7 mouse cellular contexts compared by ENCODE assay signal in the genomic region with DNA sequence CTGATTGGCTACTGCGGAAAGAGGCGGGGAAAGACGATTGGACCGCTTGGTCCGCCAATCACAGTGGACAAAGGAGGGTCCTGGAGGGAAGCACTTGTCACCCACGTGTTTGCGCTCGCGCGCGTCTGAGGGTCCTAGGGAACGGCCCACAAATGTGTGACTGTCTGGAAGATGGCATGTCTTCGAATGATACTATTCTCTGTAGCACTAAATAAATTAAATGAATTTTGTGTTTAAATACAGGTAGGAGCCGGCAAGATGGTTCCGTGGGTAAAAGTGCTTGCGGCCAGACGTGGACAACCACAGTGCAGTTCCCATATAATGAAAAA. TPM values are rescaled to one million over a fixed set of nuclear protein-coding genes. Genes with fewer than 3 reads are reported as not detected.
DNase-seq lines count a peak whose midpoint lies in the region; ATAC-seq and TF ChIP-seq lines count a peak whose summit lies in the region.

No protein-coding gene starts in this region.

- no peak for DNase-seq in lung, embryonic 14.5 days
- no peak for DNase-seq in lung, postnatal 10 days
- DNase-seq in limb, embryonic 11.5 days (ENCODE audit: low spot score), result no peak
- DNase-seq in yolk sac, embryonic 10.5 days (ENCODE audit: low spot score), result no peak

- 4% methylated on average over 17 of the region's 17 CpGs for WGBS in lung, embryonic 14.5 days
- WGBS in limb, embryonic 11.5 days, result 7% methylated on average over 17 of the region's 17 CpGs
- WGBS in olfactory bulb, adult 2 months, result 2% methylated on average over 17 of the region's 17 CpGs

- no peak overlapping the region for H3K9ac ChIP-seq in lung, embryonic 14.5 days
- H3K9ac ChIP-seq in limb, embryonic 11.5 days (ENCODE audit: low read length), result no peak overlapping the region

- H3K9me3 ChIP-seq in lung, embryonic 14.5 days (ENCODE audit: low read depth, low read length), result no peaks in the 10 kb centered on the region
- H3K9me3 ChIP-seq in limb, embryonic 11.5 days (ENCODE audit: control insufficient read depth, low read length), result no peaks in the 10 kb centered on the region

- TF ChIP-seq CTCF in lung, embryonic 14.5 days (IDR thresholded peaks at IDR 0.05; ENCODE audit: low read depth), result no peak
- TF ChIP-seq CTCF in embryonic fibroblast, embryonic 13.5 days (IDR thresholded peaks at IDR 0.05; ENCODE audit: borderline replicate concordance, insufficient read depth, low read length), result no peak
- no peak for TF ChIP-seq CTCF in olfactory bulb, adult 2 months (IDR thresholded peaks at IDR 0.05; ENCODE audit: insufficient read depth, low read depth, low read length)

- H3K4me3 ChIP-seq in lung, embryonic 14.5 days (ENCODE audit: low read depth, low read length), result peak overlapping the region; percentile 77
- peak overlapping the region; percentile 20; the same call in 1 of the 2 replicates for H3K4me3 ChIP-seq in embryonic fibroblast, embryonic 13.5 days (ENCODE audit: insufficient read depth, low read length)
- H3K4me3 ChIP-seq in limb, embryonic 11.5 days (ENCODE audit: low read depth, low read length), result 0 out of 2 replicates have a peak overlapping the region, but pooled peaks have one; percentile 57
- peak overlapping the region; percentile 44 for H3K4me3 ChIP-seq in olfactory bulb, adult 2 months (ENCODE audit: insufficient read depth, low read depth, low read length)

- H3K4me1 ChIP-seq in lung, embryonic 14.5 days (ENCODE audit: insufficient read depth), result no peaks in the 10 kb centered on the region
- peaks cover 4% of the 10 kb centered on the region for H3K4me1 ChIP-seq in embryonic fibroblast, embryonic 13.5 days (ENCODE audit: control insufficient read depth, insufficient read depth, low read length)
- H3K4me1 ChIP-seq in limb, embryonic 11.5 days (ENCODE audit: control insufficient read depth, insufficient read depth, low read length), result no peaks in the 10 kb centered on the region
- H3K4me1 ChIP-seq in olfactory bulb, adult 2 months (ENCODE audit: control insufficient read depth, insufficient read depth, low read length), result no peaks in the 10 kb centered on the region

- H3K4me2 ChIP-seq in lung, embryonic 14.5 days, result peak overlapping the region; percentile 90
- H3K4me2 ChIP-seq in limb, embryonic 11.5 days (ENCODE audit: low read depth, severe bottlenecking), result peak overlapping the region; percentile 32; the same call in 1 of the 2 replicates

- no peak for ATAC-seq in lung, embryonic 14.5 days (ENCODE audit: insufficient read depth)
- ATAC-seq in limb, embryonic 11.5 days (ENCODE audit: insufficient number of reproducible peaks, low FRiP score, low TSS enrichment, low read depth), result no peak
- ATAC-seq in inflammation-experienced regulatory T-cells, adult 6 months, result no peak

- H3K27me3 ChIP-seq in lung, embryonic 14.5 days (ENCODE audit: insufficient read depth, low read length), result no peaks in the 10 kb centered on the region
- H3K27me3 ChIP-seq in limb, embryonic 11.5 days (ENCODE audit: control insufficient read depth, insufficient read depth, low read length), result no peaks in the 10 kb centered on the region

- H3K27ac ChIP-seq in lung, embryonic 14.5 days (ENCODE audit: low read depth), result no peak overlapping the region
- H3K27ac ChIP-seq in embryonic fibroblast, embryonic 13.5 days (ENCODE audit: insufficient read depth, low read length), result no peak overlapping the region
- no peak overlapping the region for H3K27ac ChIP-seq in limb, embryonic 11.5 days (replicated peaks; ENCODE audit: low read depth, low read length)
- no peak overlapping the region for H3K27ac ChIP-seq in olfactory bulb, adult 2 months (ENCODE audit: insufficient read depth, low read depth, low read length)

- no peak for TF ChIP-seq POLR2A in embryonic fibroblast, embryonic 13.5 days (IDR thresholded peaks at IDR 0.05; ENCODE audit: low read depth, low read length)
- no peak for TF ChIP-seq POLR2A in olfactory bulb, adult 2 months (IDR thresholded peaks at IDR 0.05; ENCODE audit: insufficient read depth, low read depth, low read length)

- no peaks in the 10 kb centered on the region for H3K36me3 ChIP-seq in lung, embryonic 14.5 days (ENCODE audit: insufficient read depth)
- no peaks in the 10 kb centered on the region for H3K36me3 ChIP-seq in limb, embryonic 11.5 days (ENCODE audit: control insufficient read depth, insufficient read depth, low read length)

RNA-seq across cellular contexts. Expression of a gene that starts 1.4 kb away (rescaled TPM):
- 4.5 and 4.9 TPM in 2 replicates for polyA plus RNA-seq in lung, embryonic 14.5 days (2014; fragmentation: Nextera tagmentation; extraction: Ambion mirVana)
- polyA plus RNA-seq in embryonic fibroblast, embryonic 13.5 days (2011; ENCODE audit: insufficient read length, low read depth, missing spikeins), result 3.2 and 4.7 TPM in 2 replicates
- 3.9 and 5.2 TPM in 2 replicates for polyA plus RNA-seq in limb, embryonic 11.5 days (2014; fragmentation: Nextera tagmentation; extraction: Ambion mirVana)
- polyA plus RNA-seq in olfactory bulb, adult 2 months (2012; ENCODE audit: insufficient read depth, insufficient read length, low replicate concordance, missing spikeins), result not detected in 2 replicates
- 1 to 10 TPM; 3.1 to 6.5 (median 5.4) TPM for polyA plus RNA-seq in inflammation-experienced regulatory T-cells, adult 6 months (2017; shearing (Covaris generic))

RNA-seq across cellular contexts. Expression of a gene that starts 53.4 kb away (rescaled TPM):
- 3.8 and 4.4 TPM in 2 replicates for polyA plus RNA-seq in lung, embryonic 14.5 days (2014; fragmentation: Nextera tagmentation; extraction: Ambion mirVana)
- polyA plus RNA-seq in embryonic fibroblast, embryonic 13.5 days (2011; ENCODE audit: insufficient read length, low read depth, missing spikeins), result 21.9 and 38.2 TPM in 2 replicates
- polyA plus RNA-seq in limb, embryonic 11.5 days (2014; fragmentation: Nextera tagmentation; extraction: Ambion mirVana), result 0.28 and 0.36 TPM in 2 replicates
- not detected in 2 replicates for polyA plus RNA-seq in olfactory bulb, adult 2 months (2012; ENCODE audit: insufficient read depth, insufficient read length, low replicate concordance, missing spikeins)
- polyA plus RNA-seq in inflammation-experienced regulatory T-cells, adult 6 months (2017; shearing (Covaris generic)), result 10 to 100 TPM; 12.6 to 19.5 (median 14.1) TPM

Comparison
In these comparisons a context has a peak if more than half of its experiments do, and no peak if none do; other contexts are left out.
1. H3K4me3 ChIP-seq: peak in every context shown above with its lines; median percentile 77 in lung, embryonic 14.5 days; 57 in limb, embryonic 11.5 days; 44 in olfactory bulb, adult 2 months; 20 in embryonic fibroblast, embryonic 13.5 days.